8 mouse cellular contexts compared by ENCODE assay signal in the genomic region with DNA sequence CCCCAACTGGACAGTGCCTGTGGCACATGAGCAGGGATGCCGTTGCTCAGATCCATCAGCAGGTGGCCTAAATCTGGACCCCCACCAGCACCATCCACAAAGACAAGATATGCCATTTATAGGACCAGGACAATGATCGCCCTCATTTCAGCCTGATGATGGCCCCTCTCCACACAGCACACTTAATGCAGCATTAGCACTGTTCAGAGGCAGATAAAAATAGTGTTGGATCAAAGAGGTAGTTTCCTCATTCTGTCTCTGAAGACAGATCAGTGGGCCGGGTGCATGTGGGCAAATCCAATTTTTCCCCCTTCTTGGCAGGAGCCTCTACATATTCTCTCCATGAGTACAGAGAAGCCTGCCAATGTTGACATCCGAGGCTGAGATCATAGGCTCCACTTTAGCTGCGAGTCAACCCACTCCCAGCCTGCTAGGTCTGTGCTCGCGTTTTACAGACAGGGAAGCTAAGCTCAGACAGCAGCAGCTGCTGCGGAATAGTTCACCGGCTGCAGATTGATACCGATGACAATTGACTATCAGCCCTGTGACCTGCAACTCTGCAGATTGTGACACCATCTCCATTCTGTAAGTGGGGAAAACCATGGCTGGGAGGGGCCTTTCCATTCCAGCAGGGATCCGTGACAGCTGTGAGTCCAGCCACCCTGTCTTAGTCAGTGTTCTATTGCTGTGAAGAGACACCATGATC.
A peak's percentile ranks its signal among the peaks of the same experiment; 100 is the strongest.
DNase-seq lines count a peak whose midpoint lies in the region; ATAC-seq and TF ChIP-seq lines count a peak whose summit lies in the region.

No protein-coding gene starts in this region.

- H3K4me3 ChIP-seq in layer of hippocampus, adult 2 months = no peak overlapping the region; the same call in 1 of the 2 replicates

- peak; percentile 39 for DNase-seq in testis, postnatal 10 days (ENCODE audit: low spot score)
- DNase-seq in testis, postnatal 14 days (ENCODE audit: low spot score) = no peak
- DNase-seq in gastrocnemius, postnatal 14 days = peak; percentile 57
- peak; percentile 86 to 94 for DNase-seq in layer of hippocampus, adult 2 months (ENCODE audit: low spot score in 2 of 2)
- peak; percentile 84 for DNase-seq in lung, postnatal 10 days
- DNase-seq in ovary, postnatal 36 days (ENCODE audit: low spot score) = no peak
- DNase-seq in thymus, postnatal 4 days = no peak

- no peak for ATAC-seq in erythroblast, adult 5-6 weeks (replicated peaks; ENCODE audit: low FRiP score, poor library complexity, severe bottlenecking)

- intact Hi-C loops in gastrocnemius, postnatal 14 days (cut with DNase I; ENCODE audit: low total_unique reads) = loop anchor here (10.0 kb wide), 1 partner anchor 185 kb away; the partner anchor contains the start of gene Hs6st1

- peak overlapping the region; percentile 43; the same call in 1 of the 2 replicates for H3K27ac ChIP-seq in layer of hippocampus, adult 2 months

- TF ChIP-seq CTCF in layer of hippocampus, adult 2 months (conservative IDR thresholded peaks at IDR 0.05) = peak; percentile 57

Comparison
In these comparisons a context has a peak if more than half of its experiments do, and no peak if none do; other contexts are left out.
1. DNase-seq: peak in testis, postnatal 10 days (single experiment), gastrocnemius, postnatal 14 days (single experiment), layer of hippocampus, adult 2 months (2 of 2) and lung, postnatal 10 days (single experiment); none in testis, postnatal 14 days (single experiment), ovary, postnatal 36 days (single experiment) and thymus, postnatal 4 days (single experiment).